Comparison of ENCODE assay signal across 8 mouse cellular contexts in genomic region chr11:45944643-45945156, GRCm38 (mm10). TPM values are rescaled to one million over a fixed set of nuclear protein-coding genes. Genes with fewer than 3 reads are reported as not detected.
DNase-seq lines count a peak whose midpoint lies in the region; TF ChIP-seq lines count a peak whose summit lies in the region.

TSS of gene Lsm11 (minus strand) at chr11:45944935.

- peak within 1 kb of the TSS; percentile 81 for H3K27ac ChIP-seq in gastrocnemius, adult 2 months

- TF ChIP-seq CTCF in gastrocnemius, adult 2 months (IDR thresholded peaks at IDR 0.05) = no peak; the same call in 1 of the 2 replicates

- no peaks in the 10 kb centered on the region for H3K9me3 ChIP-seq in megakaryocyte, embryonic 14.5 days

- intact Hi-C loops in gastrocnemius, adult 2 months (cut with DNase I) = loop anchor here (5.0 to 10.0 kb wide), 2 partner anchors 273 to 490 kb away; partner anchors contain the start of gene Med7

- DNase-seq in WW6 (ENCODE audit: low read depth, low spot score) = peak; percentile 91
- peak; percentile 99 for DNase-seq in cerebellum, postnatal 4 days (ENCODE audit: low spot score in 2 of 2)
- DNase-seq in gastrocnemius, adult 2 months = peak; percentile 97
- peak; percentile 88 for DNase-seq in hindlimb bud, embryonic 11.5 days (ENCODE audit: extremely low spot score, low read depth, low spot score)
- peak; percentile 90 to 96 for DNase-seq in left cerebral cortex, adult 8-10 months (ENCODE audit: low spot score in 2 of 2)
- DNase-seq in right cerebral cortex, postnatal 10 days (ENCODE audit: low spot score in 2 of 2) = peak; percentile 94 to 96
- DNase-seq in urinary bladder, postnatal 25 days (ENCODE audit: low spot score) = peak; percentile 100

- no peaks in the 10 kb centered on the region for H3K27me3 ChIP-seq in megakaryocyte, embryonic 14.5 days (replicated peaks)

- H3K4me3 ChIP-seq in gastrocnemius, adult 2 months = peak within 1 kb of the TSS; percentile 90
- H3K4me3 ChIP-seq in megakaryocyte, embryonic 14.5 days (replicated peaks) = peak within 1 kb of the TSS; percentile 99

- peaks cover 43% of the 10 kb centered on the region for H3K36me3 ChIP-seq in megakaryocyte, embryonic 14.5 days (replicated peaks; ENCODE audit: low read length)

- peaks cover 37% of the 10 kb centered on the region for H3K4me1 ChIP-seq in megakaryocyte, embryonic 14.5 days

RNA-seq across cellular contexts. Expression of gene Lsm11, which starts in this region (rescaled TPM):
- 1 to 10 TPM; 1.8 to 2.5 TPM for total RNA-seq in gastrocnemius, adult 2 months (2021)
- total RNA-seq in left cerebral cortex, adult 8-10 months (2022) = 10 to 100 TPM; 13.0 to 15.5 (median 13.8) TPM
- 16.9 and 61.8 TPM in 2 replicates for polyA plus RNA-seq in megakaryocyte, embryonic 14.5 days (2012; ENCODE audit: insufficient read depth, low replicate concordance)

Comparison
In these comparisons a context has a peak if more than half of its experiments do, and no peak if none do; other contexts are left out.
1. Peak in every context shown above with its lines: DNase-seq, H3K4me3 ChIP-seq and H3K27ac ChIP-seq.
2. RNA of gene Lsm11 (total RNA-seq): 13.0 to 15.5 TPM in left cerebral cortex, adult 8-10 months; 1.8 to 2.5 TPM in gastrocnemius, adult 2 months; every median in the first group is over 4 times any median in the second.